Mouse (Mus musculus): ENCODE results near the gene Ppp1ca. TPM values are rescaled to one million over a fixed set of nuclear protein-coding genes. Genes with fewer than 3 reads are reported as not detected.
A peak's percentile ranks its signal among the peaks of the same experiment; 100 is the strongest.

The Ppp1ca gene
- polyA plus RNA-seq, 1 experiment from 2014 or later = 757 TPM

DNA sequence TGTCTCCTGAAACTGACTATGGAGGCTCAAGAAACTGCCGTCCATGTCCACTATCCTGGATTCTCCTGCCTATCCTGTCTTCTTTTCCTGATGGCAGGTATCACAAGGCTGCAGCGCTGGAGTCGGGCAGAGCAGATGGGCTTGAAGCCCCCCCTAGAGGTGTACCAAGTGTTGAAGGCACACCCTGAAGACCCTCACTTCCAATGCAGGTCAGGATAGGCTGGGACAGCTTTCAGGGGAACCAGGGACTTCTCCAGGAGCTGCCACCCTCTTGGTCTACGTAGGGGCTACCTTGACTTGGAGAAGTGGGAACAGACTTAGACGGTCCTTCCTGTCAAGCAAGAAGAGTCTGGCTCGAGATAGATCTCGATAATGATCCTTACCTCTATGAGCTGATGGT lies 40.8 kb downstream of the Ppp1ca start:
- peak overlapping the region in 1 of 2 experiments; percentile 73; a peak in 2 of 4 replicates for H3K27ac ChIP-seq (replicated peaks in 1 of 2; ENCODE audit: control insufficient read depth in 1 of 2, insufficient read depth in 1 of 2, low read depth in 2 of 2, low read length in 2 of 2)
- H3K4me1 ChIP-seq (ENCODE audit: control insufficient read depth in 2 of 2, insufficient read depth in 2 of 2, low read length in 2 of 2) = peaks cover 4 to 5% of the 10 kb centered on the region in 2 experiments
- H3K4me2 ChIP-seq (ENCODE audit: low read length) = peak overlapping the region; percentile 68
- no peak overlapping the region; a peak in 1 of 4 replicates for H3K4me3 ChIP-seq (ENCODE audit: control insufficient read depth in 1 of 2, insufficient read depth in 1 of 2, low read depth in 1 of 2, low read length in 2 of 2)
- no peaks in the 10 kb centered on the region for H3K9me3 ChIP-seq (ENCODE audit: control insufficient read depth, low read length)
- WGBS = 76% methylated on average over 7 of the region's 7 CpGs
- H3K36me3 ChIP-seq (ENCODE audit: control insufficient read depth, insufficient read depth, low read length) = no peaks in the 10 kb centered on the region
- no peak for ATAC-seq (ENCODE audit: insufficient number of reproducible peaks, insufficient read depth, low FRiP score, low read depth)
- peak overlapping the region; percentile 73; the same call in 1 of the 2 replicates for H3K9ac ChIP-seq (ENCODE audit: low read length)
- peaks cover 9% of the 10 kb centered on the region for H3K27me3 ChIP-seq (ENCODE audit: control insufficient read depth, insufficient read depth, low read length)

DNA sequence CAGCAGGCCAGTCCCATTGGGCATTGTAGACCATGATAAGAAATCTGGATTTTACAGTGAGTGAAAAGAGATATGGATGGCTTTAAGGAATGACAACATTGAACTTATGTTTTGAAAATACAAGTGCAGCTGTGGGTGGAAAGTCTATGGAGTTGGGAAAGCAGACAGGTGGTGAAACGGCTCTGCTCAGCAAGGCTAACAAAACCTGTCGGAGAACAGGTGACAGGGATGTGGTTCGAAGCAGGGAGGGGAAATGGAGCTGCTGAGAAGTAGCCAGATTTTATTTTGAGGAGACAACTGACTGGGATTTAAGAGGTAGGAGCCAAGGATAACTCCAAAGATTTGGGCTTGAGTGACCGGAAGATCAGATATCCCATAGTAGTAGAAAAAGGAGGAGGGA lies 42.7 kb downstream of the Ppp1ca start:
- H3K4me3 ChIP-seq (ENCODE audit: control insufficient read depth in 1 of 2, insufficient read depth in 1 of 2, low read depth in 1 of 2, low read length in 2 of 2) = no peak overlapping the region
- H3K27me3 ChIP-seq (ENCODE audit: control insufficient read depth, insufficient read depth, low read length) = peaks cover 1% of the 10 kb centered on the region
- peaks cover 4 to 5% of the 10 kb centered on the region in 2 experiments for H3K4me1 ChIP-seq (ENCODE audit: control insufficient read depth in 2 of 2, insufficient read depth in 2 of 2, low read length in 2 of 2)
- H3K9me3 ChIP-seq (ENCODE audit: control insufficient read depth, low read length) = no peaks in the 10 kb centered on the region
- H3K9ac ChIP-seq (ENCODE audit: low read length) = no peak overlapping the region
- no peak overlapping the region for H3K4me2 ChIP-seq (ENCODE audit: low read length)
- ATAC-seq (ENCODE audit: insufficient number of reproducible peaks, insufficient read depth, low FRiP score, low read depth) = no peak
- H3K27ac ChIP-seq (replicated peaks in 1 of 2; ENCODE audit: control insufficient read depth in 1 of 2, insufficient read depth in 1 of 2, low read depth in 2 of 2, low read length in 2 of 2) = no peak overlapping the region
- 75% methylated on average over 4 of the region's 4 CpGs for WGBS
- H3K36me3 ChIP-seq (ENCODE audit: control insufficient read depth, insufficient read depth, low read length) = no peaks in the 10 kb centered on the region

DNA sequence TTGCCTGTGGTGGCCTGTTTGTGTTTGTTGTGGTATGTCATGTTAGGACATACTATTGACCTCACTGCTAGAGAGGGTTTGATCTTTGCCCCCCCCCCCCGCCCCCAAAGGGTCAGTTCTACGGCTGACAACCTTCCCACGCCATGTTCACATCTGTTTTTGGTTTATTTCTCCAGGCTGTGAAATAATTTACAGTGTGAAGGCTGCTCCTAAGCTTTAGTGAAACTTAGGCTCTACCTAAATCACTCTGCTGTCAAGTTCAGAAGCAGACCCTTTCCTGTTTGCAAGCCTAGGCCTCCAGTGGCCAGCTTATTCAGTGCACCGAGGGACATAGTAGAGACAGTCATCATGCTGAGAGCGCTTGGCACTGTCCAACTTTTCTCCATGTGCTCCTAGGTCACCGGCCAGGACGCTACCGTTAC lies 48.4 kb downstream of the Ppp1ca start:
- Histone ChIP-seq H3K27ac (replicated peaks in 1 of 2; ENCODE audit: control insufficient read depth in 1 of 2, insufficient read depth in 1 of 2, low read depth in 2 of 2, low read length in 2 of 2) (no peak overlapping the region), H3K36me3 (ENCODE audit: control insufficient read depth, insufficient read depth, low read length) (no peaks in the 10 kb centered on the region), H3K4me3 (ENCODE audit: control insufficient read depth in 1 of 2, insufficient read depth in 1 of 2, low read depth in 1 of 2, low read length in 2 of 2) (no peak overlapping the region), H3K4me1 (ENCODE audit: control insufficient read depth in 2 of 2, insufficient read depth in 2 of 2, low read length in 2 of 2) (no peaks in the 10 kb centered on the region), H3K9ac (ENCODE audit: low read length) (no peak overlapping the region), H3K27me3 (ENCODE audit: control insufficient read depth, insufficient read depth, low read length) (no peaks in the 10 kb centered on the region), H3K9me3 (ENCODE audit: control insufficient read depth, low read length) (no peaks in the 10 kb centered on the region), H3K4me2 (ENCODE audit: low read length) (no peak overlapping the region)
- 62% methylated on average over 8 of the region's 8 CpGs for whole genome bisulfite sequencing
- no peak for ATAC-seq (ENCODE audit: insufficient number of reproducible peaks, insufficient read depth, low FRiP score, low read depth)

DNA sequence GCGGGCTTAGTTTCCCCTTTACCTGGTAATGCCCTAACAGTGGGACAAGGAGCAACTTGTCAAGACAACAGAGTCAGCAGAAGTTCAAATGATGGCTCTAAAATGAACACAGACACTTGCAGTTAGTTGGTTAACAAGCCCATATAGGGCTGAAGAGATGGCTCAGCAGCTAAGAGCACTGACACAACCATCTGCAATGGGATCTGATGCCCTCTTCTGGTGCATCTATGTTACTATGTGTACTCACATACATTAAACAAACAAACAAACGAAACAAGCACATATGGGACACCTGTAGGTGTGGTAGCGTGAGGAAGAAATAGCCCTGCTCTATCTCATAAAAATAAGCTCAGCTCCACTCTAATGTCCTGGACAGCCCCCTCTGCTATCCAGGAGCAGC lies 50.6 kb downstream of the Ppp1ca start:
- H3K4me3 ChIP-seq (ENCODE audit: control insufficient read depth in 1 of 2, insufficient read depth in 1 of 2, low read depth in 1 of 2, low read length in 2 of 2) = no peak overlapping the region
- 65% methylated on average over 3 of the region's 3 CpGs for WGBS
- H3K4me1 ChIP-seq (ENCODE audit: control insufficient read depth in 2 of 2, insufficient read depth in 2 of 2, low read length in 2 of 2) = no peaks in the 10 kb centered on the region
- H3K27me3 ChIP-seq (ENCODE audit: control insufficient read depth, insufficient read depth, low read length) = no peaks in the 10 kb centered on the region
- no peak overlapping the region for H3K9ac ChIP-seq (ENCODE audit: low read length)
- no peak overlapping the region for H3K27ac ChIP-seq (replicated peaks in 1 of 2; ENCODE audit: control insufficient read depth in 1 of 2, insufficient read depth in 1 of 2, low read depth in 2 of 2, low read length in 2 of 2)
- no peak for ATAC-seq (ENCODE audit: insufficient number of reproducible peaks, insufficient read depth, low FRiP score, low read depth)
- no peaks in the 10 kb centered on the region for H3K36me3 ChIP-seq (ENCODE audit: control insufficient read depth, insufficient read depth, low read length)
- H3K9me3 ChIP-seq (ENCODE audit: control insufficient read depth, low read length) = no peaks in the 10 kb centered on the region
- no peak overlapping the region for H3K4me2 ChIP-seq (ENCODE audit: low read length)

DNA sequence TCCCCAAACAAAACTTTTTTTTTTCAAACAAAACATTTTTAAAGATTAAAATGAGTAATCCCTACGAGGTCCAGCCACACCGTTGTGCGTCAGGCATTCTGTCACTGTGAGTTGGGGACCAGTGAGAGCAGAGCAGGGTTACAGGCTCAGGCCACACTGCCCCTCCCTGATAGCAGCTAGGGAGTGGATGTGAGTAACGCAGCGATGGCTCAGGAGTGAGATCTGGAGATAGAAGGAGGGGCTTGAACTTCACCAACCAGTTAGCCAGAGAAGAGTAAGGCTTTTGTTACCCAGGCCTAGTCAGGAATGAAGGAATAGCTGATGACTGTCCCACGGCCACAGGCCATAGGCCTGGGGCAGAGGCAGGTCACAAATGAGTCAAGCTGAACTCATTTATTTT lies 52.9 kb downstream of the Ppp1ca start:
- no peaks in the 10 kb centered on the region for H3K9me3 ChIP-seq (ENCODE audit: control insufficient read depth, low read length)
- H3K4me1 ChIP-seq (ENCODE audit: control insufficient read depth in 2 of 2, insufficient read depth in 2 of 2, low read length in 2 of 2) = no peaks in the 10 kb centered on the region
- no peak overlapping the region for H3K4me2 ChIP-seq (ENCODE audit: low read length)
- no peak overlapping the region for H3K27ac ChIP-seq (replicated peaks in 1 of 2; ENCODE audit: control insufficient read depth in 1 of 2, insufficient read depth in 1 of 2, low read depth in 2 of 2, low read length in 2 of 2)
- H3K36me3 ChIP-seq (ENCODE audit: control insufficient read depth, insufficient read depth, low read length) = no peaks in the 10 kb centered on the region
- 79% methylated on average over 6 of the region's 6 CpGs for WGBS
- no peaks in the 10 kb centered on the region for H3K27me3 ChIP-seq (ENCODE audit: control insufficient read depth, insufficient read depth, low read length)
- H3K4me3 ChIP-seq (ENCODE audit: control insufficient read depth in 1 of 2, insufficient read depth in 1 of 2, low read depth in 1 of 2, low read length in 2 of 2) = no peak overlapping the region
- ATAC-seq (ENCODE audit: insufficient number of reproducible peaks, insufficient read depth, low FRiP score, low read depth) = no peak
- no peak overlapping the region for H3K9ac ChIP-seq (ENCODE audit: low read length)

Small RNA genes within 50 kb of the gene (microRNA-seq; reads per million reads assigned to microRNA genes)
- not detected for gene Gm26115

Other genes with a start within 250 kb of the Ppp1ca start
- gene Aldh3b3, start 233.4 kb upstream of the Ppp1ca start, polyA plus RNA-seq (2014; fragmentation: Nextera tagmentation; extraction: Ambion mirVana) = not detected in 2 replicates
- 0.09 and 0.18 TPM in 2 replicates for gene Aldh3b2, start 219.7 kb upstream of the Ppp1ca start, polyA plus RNA-seq (2014; fragmentation: Nextera tagmentation; extraction: Ambion mirVana)
- gene Acy3, start 205.5 kb upstream of the Ppp1ca start, polyA plus RNA-seq (2014; fragmentation: Nextera tagmentation; extraction: Ambion mirVana) = 13.1 and 14.5 TPM in 2 replicates
- gene Tbx10, start 199.3 kb upstream of the Ppp1ca start, polyA plus RNA-seq (2014; fragmentation: Nextera tagmentation; extraction: Ambion mirVana) = not detected in 2 replicates
- 73.2 and 74.1 TPM in 2 replicates for gene Nudt8, start 191.5 kb upstream of the Ppp1ca start, polyA plus RNA-seq (2014; fragmentation: Nextera tagmentation; extraction: Ambion mirVana)
- 4.3 and 4.6 TPM in 2 replicates for gene Gm49405, start 191.4 kb upstream of the Ppp1ca start, polyA plus RNA-seq (2014; fragmentation: Nextera tagmentation; extraction: Ambion mirVana)
- gene Doc2g, start 188.8 kb upstream of the Ppp1ca start, polyA plus RNA-seq (2014; fragmentation: Nextera tagmentation; extraction: Ambion mirVana) = 85.2 and 90.7 TPM in 2 replicates
- 552 and 561 TPM in 2 replicates for gene Ndufv1, start 179.3 kb upstream of the Ppp1ca start, polyA plus RNA-seq (2014; fragmentation: Nextera tagmentation; extraction: Ambion mirVana)
- 399 and 401 TPM in 2 replicates for gene Gstp1, start 154.1 kb upstream of the Ppp1ca start, polyA plus RNA-seq (2014; fragmentation: Nextera tagmentation; extraction: Ambion mirVana)
- 8.0 and 10.3 TPM in 2 replicates for gene Gstp2, start 146.0 kb upstream of the Ppp1ca start, polyA plus RNA-seq (2014; fragmentation: Nextera tagmentation; extraction: Ambion mirVana)
- gene Gstp3, start 132.5 kb upstream of the Ppp1ca start, polyA plus RNA-seq (2014; fragmentation: Nextera tagmentation; extraction: Ambion mirVana) = not detected in 2 replicates
- not detected in 2 replicates for gene Cabp2, start 110.5 kb upstream of the Ppp1ca start, polyA plus RNA-seq (2014; fragmentation: Nextera tagmentation; extraction: Ambion mirVana)
- gene Cdk2ap2, start 94.9 kb upstream of the Ppp1ca start, polyA plus RNA-seq (2014; fragmentation: Nextera tagmentation; extraction: Ambion mirVana) = 62.5 and 63.8 TPM in 2 replicates
- 17.3 TPM in 2 replicates for gene Pitpnm1, start 92.1 kb upstream of the Ppp1ca start, polyA plus RNA-seq (2014; fragmentation: Nextera tagmentation; extraction: Ambion mirVana)
- 87.3 and 100 TPM in 2 replicates for gene Aip, start 66.2 kb upstream of the Ppp1ca start, polyA plus RNA-seq (2014; fragmentation: Nextera tagmentation; extraction: Ambion mirVana)
- not detected in 2 replicates for gene Gpr152, start 52.3 kb upstream of the Ppp1ca start, polyA plus RNA-seq (2014; fragmentation: Nextera tagmentation; extraction: Ambion mirVana)
- gene Cabp4, start 48.0 kb upstream of the Ppp1ca start, polyA plus RNA-seq (2014; fragmentation: Nextera tagmentation; extraction: Ambion mirVana) = not detected in 2 replicates
- gene Coro1b, start 43.4 kb upstream of the Ppp1ca start, polyA plus RNA-seq (2014; fragmentation: Nextera tagmentation; extraction: Ambion mirVana) = 117 and 122 TPM in 2 replicates
- 0.54 and 0.82 TPM in 2 replicates for gene Ptprcap, start 38.5 kb upstream of the Ppp1ca start, polyA plus RNA-seq (2014; fragmentation: Nextera tagmentation; extraction: Ambion mirVana)
- 31.4 and 34.4 TPM in 2 replicates for gene Rps6kb2, start 28.7 kb upstream of the Ppp1ca start, polyA plus RNA-seq (2014; fragmentation: Nextera tagmentation; extraction: Ambion mirVana)
- 6.5 and 8.7 TPM in 2 replicates for gene Carns1, start 16.6 kb upstream of the Ppp1ca start, polyA plus RNA-seq (2014; fragmentation: Nextera tagmentation; extraction: Ambion mirVana)
- 2.2 and 2.6 TPM in 2 replicates for gene Tbc1d10c, start 781 bp upstream of the Ppp1ca start, polyA plus RNA-seq (2014; fragmentation: Nextera tagmentation; extraction: Ambion mirVana)
- 17.4 and 18.5 TPM in 2 replicates for gene Rad9a, start 9.6 kb downstream of the Ppp1ca start, polyA plus RNA-seq (2014; fragmentation: Nextera tagmentation; extraction: Ambion mirVana)
- gene Clcf1, start 22.2 kb downstream of the Ppp1ca start, polyA plus RNA-seq (2014; fragmentation: Nextera tagmentation; extraction: Ambion mirVana) = 0.78 and 1.2 TPM in 2 replicates
- not detected in 2 replicates for gene AC109138.7, start 22.3 kb downstream of the Ppp1ca start, polyA plus RNA-seq (2014; fragmentation: Nextera tagmentation; extraction: Ambion mirVana)
- gene Pold4, start 39.8 kb downstream of the Ppp1ca start, polyA plus RNA-seq (2014; fragmentation: Nextera tagmentation; extraction: Ambion mirVana) = 20.9 and 26.8 TPM in 2 replicates
- 7.6 and 8.0 TPM in 2 replicates for gene Ssh3, start 77.1 kb downstream of the Ppp1ca start, polyA plus RNA-seq (2014; fragmentation: Nextera tagmentation; extraction: Ambion mirVana)
- 1.1 and 1.4 TPM in 2 replicates for gene Ankrd13d, start 91.1 kb downstream of the Ppp1ca start, polyA plus RNA-seq (2014; fragmentation: Nextera tagmentation; extraction: Ambion mirVana)
- gene Grk2, start 114.2 kb downstream of the Ppp1ca start, polyA plus RNA-seq (2014; fragmentation: Nextera tagmentation; extraction: Ambion mirVana) = 12.1 and 12.8 TPM in 2 replicates
- 35.7 and 42.7 TPM in 2 replicates for gene Kdm2a, start 206.2 kb downstream of the Ppp1ca start, polyA plus RNA-seq (2014; fragmentation: Nextera tagmentation; extraction: Ambion mirVana)
- 20.0 and 24.0 TPM in 2 replicates for gene Rhod, start 247.4 kb downstream of the Ppp1ca start, polyA plus RNA-seq (2014; fragmentation: Nextera tagmentation; extraction: Ambion mirVana)

Measured in heart, embryonic 14.5 days (tissue).